Mouse (Mus musculus) inflammation-experienced regulatory T-cells, adult 6 months (primary cell): ENCODE results near the gene Cenpl. TPM values are rescaled to one million over a fixed set of nuclear protein-coding genes. Genes with fewer than 3 reads are reported as not detected.
"Not testable (repeated sequence)": the region's sequence is repeated elsewhere in the genome, so short reads cannot be mapped to it uniquely, and the experiment has no call there.

Experiments
- ATAC-seq: one replicate; pipeline ENCODE4 v1.8.0; 2017
- polyA plus RNA-seq, 3 experiments: library from polyadenylated mRNA; unstranded; fragments of 100-300 nt; shearing (Covaris generic); gene quantifications; one replicate each; pipeline ENCODE4 v1.2.1; 2017

Cenpl gene
- polyA plus RNA-seq, result 10 to 100 TPM; 15.8 to 44.5 (median 19.1) TPM

DNA sequence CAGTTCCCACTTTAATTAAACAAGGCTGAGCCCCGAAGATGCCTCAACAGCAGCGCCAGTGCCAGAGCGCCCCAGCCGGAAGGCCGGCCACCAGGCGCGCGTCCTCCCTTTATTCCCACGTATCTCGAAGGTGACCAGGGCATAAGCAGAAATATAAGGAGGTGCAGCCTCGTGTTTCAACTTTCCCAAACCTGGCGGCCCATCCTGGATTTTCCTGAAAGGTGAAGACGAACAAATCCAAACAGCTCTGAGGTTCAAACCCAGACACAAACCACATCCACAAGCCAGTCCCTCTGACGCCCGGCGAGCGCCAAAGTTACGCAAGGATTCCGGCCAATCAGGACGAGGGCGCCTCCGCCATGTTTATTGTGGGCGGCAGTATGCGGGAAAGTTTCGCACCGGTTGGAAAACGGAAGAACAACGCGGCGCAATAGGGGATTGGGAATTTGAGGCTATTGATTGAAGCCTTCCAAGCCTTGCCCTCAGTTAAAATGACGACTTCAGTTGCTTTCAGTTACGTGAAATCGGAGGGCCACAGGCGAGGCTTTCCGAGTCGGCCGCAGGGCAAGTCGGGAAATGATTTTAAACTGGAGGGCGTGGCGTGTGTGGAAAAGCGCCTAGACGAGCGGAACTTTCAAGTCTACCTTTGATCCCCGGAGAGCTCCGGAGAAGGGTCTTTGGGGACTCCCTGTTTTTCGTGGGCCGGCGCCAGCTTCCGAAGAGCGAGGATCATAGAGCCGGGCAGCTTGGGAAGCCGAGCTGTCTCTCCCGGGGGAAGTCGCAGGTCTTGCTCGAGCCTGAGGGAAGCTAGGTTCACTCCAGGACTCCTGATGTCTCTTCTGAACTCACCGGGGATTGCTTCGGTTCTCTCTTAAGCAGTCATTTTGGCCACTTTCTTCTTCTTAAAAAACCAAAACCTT, at the start of gene Cenpl, which contains the start of gene Dars2:
Cenpl (plus strand) TSS at position 362 of the 920 bp plus-strand sequence.
Dars2 (minus strand) TSS at position 307 of the 920 bp plus-strand sequence.
- ATAC-seq, result peak; percentile 87

DNA sequence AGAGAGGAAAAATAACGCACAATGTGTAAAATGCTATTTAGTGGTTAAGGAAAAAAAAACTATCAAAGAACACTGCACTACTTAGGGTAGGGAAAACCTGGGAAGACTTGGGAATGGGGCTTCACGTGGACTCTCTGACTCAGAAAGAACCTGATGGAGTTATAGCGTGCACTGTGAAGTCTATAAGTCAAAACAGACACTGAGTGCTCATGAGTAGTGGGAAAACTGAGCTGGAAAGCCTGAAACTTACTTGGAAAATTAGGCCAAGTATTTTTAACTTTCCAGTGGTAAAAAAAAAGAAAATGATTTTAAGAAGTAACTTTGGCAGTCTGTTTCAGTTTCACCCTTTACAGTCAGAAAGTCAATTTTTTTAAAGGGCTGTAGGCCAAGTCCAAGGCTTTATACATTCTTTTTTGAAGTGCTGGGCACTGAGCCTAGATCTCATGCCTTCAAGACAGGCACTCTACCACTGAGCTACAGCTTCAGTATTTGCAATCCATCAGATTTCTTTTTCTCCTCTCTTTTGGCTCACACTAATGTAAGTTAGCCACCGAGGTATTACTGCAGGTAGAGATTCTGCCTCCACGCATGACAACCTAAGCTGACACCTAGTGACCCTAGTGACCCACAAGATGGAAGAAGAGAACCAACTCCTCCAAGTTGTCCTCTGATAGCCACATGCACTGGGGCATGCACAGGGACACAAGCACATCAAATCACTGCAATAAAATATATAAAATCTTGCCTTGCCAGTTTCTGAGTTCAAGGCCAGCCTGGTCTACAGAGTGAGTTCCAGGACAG, 44.9 kb upstream of the Cenpl start:
- no peak for ATAC-seq

DNA sequence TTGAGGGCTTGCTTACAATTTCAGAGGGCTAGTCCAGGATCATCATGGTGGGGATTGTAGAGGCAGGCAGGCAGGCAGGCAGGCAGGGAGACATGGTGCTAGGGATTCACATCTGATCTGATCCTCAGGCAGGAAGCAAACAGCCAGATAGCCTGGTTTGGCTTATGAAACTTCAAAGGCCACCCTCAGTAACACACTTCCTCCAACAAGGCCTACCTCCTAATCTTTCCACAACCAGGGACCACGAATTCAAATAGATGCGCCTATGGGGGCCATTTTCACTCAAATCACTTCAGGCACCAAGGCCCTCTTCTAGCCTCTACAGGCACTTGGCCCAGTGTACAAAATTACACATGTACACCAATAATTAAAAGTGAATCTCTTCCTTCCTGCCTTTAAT, 43.3 kb upstream of the Cenpl start:
- no peak for ATAC-seq

DNA sequence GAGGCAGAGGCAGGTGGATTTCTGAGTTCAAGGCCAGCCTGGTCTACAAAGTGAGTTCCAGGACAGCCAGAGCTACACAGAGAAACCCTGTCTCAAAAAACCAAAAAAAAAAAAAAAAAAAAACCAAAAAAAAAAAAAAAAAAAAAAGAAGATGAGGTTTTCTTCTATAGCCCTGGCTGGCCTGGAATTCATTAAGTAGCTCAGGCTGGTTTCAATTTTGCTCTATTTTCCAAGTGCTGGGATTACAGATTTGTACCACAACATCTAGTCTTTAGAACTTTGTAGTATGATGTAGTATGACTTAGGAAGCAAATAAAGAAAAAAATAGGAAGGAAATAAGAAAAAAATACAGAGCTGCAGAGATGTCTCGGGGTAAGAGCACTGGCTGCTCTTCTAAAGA, 42.1 kb upstream of the Cenpl start:
- ATAC-seq, result not testable (repeated sequence)

DNA sequence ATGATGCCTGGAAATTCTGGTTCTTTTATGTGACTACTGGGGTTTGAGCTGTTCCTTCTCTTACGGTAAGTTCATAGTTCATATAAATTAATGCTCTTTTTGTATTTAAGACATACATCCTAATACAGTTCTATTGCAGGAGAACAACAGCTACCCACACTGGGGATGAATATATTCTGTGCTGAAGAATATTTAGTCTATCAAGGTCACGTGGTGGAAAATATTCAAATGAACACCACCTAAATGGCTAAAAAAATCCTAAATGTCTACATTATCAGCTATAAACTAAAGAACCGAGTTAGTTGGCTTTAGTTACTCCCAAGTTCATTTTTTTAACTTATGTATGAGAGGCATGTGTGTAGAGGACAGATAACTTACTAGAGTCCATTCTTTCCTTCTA, 40.5 kb upstream of the Cenpl start:
- no peak for ATAC-seq

DNA sequence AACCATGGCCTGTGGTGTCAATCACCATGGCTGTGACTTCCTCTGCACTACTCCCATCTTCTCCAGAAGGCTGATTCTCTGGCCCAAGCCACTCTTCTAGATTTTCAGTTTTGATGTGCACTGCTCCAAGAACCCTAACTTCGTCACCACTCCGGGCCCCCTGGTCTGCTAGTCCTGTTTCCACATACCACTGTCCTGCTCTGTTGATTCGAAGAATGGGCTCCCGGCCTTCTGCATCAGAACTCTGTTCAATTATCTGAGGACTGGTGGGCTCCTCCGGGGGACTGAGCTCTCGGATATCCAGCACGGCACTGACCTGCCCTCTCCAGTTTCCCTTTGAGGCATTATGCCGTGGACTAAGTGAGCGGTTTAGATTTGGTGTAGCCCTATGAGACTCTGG, 38.6 kb upstream of the Cenpl start:
- no peak for ATAC-seq

DNA sequence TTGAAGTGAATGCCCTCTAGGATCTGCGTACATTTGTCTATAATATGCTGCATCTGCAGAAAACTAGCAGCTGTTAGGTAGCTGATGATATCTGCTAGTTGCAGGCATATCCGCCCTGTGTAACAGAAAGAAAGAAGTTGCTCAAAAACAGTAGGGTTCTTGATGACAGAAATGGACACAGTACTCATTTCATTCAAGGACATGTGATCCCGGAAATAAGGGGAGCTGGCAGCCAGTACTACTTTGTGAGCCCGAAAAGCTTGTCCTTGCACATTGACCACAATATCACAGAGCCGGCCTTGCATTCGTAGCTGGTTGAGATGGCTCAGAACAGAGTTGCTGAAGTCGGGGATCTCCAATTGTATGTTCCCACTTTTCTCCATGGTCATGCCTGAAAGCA, 38.2 kb upstream of the Cenpl start:
- no peak for ATAC-seq

DNA sequence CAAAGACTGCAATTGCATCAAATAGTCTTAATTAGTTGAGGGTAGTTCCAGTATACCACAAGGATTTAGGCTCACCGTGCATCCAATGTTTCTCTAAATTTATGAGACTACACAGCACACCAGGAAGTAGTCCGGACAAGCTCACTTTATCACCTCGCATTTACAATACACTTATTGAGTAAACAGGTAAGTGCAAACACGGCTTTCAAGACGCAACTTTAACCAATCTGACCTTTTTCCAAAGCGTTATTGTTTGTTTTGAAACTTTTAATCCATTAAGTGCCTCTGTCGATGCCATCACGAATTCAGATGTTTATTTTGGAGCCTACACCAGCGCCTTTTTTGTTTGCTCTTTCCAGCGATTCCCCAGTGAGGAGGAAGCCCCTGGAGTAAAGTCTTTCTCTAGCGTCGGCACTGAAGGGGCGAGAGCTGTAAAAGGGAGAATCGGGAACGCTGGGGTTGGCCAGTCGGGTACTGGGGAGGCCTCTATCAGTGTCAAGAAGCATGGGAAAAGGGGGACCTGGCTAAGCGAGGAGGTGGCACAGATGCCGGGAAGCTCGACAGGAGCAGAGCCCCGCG, 36.6 kb upstream of the Cenpl start:
- no peak for ATAC-seq

DNA sequence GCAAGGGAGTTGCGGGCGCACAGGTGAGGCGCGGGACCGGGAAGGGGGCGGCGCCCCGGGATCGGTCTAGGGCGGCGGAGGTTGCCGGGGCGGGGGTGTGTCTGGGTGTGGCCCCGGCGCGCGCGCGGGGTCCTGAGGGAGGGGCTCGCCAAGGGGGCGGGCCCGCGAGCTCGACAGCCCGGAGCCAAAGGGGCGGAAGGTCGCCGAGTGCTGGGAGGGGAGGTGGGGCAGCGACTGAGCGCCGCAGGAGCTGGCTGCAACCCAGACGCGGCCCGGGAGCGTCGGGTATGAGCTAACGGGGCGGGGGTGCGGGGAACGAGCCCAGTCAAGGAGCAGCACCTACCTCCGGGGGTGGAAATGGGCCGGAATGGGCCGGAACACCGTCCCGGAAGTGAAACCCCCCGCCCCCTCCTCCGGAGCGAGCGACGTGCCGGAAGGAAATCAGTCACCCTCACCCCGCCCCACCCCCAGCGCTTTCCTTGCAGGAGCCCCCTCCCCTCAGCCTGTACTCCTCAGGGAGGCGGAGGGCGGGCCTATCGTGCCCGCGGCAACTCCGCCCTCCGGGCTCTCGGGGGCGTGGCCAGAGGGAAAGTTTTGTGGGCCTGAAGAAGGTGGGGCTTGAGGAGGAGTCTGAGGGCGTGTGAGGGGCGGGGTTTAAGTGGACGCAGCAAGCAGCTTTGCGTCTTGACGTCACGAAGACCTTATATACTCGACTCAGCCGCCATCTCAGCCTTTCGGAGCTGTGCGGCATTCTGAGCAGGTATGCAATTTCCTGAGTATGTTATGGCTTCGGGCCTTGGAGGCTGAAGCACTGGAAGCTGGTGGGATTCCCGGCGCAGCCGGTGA, 35.9 kb upstream of the Cenpl start, which contains the start of gene Zbtb37:
Zbtb37 (minus strand) TSS at position 415 of the 846 bp plus-strand sequence.
- ATAC-seq, result peak; percentile 91

DNA sequence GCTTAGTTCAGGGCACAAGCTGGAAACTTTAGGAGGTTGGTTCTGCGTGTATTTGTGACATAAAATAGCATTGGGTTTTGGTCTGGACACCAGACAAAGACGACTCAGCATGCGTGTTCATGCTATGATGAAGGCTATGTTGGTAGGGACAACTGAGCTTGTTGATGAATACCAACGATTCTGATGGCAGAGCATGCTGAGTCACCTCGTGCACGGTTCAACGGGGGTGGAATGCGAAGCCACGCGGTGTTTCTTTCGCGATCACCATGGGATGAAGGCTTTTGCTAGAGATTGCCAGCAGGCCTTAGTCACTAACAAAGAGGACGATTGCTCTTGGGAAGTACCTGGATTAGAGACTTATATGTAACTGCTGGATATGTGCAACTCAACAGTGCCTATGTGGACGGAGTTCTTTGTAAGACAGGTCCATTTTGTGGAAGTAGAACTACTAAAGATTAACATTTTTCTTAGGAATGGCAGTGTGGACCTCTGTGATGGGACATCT, 35.2 kb upstream of the Cenpl start:
- ATAC-seq, result peak; percentile 19

DNA sequence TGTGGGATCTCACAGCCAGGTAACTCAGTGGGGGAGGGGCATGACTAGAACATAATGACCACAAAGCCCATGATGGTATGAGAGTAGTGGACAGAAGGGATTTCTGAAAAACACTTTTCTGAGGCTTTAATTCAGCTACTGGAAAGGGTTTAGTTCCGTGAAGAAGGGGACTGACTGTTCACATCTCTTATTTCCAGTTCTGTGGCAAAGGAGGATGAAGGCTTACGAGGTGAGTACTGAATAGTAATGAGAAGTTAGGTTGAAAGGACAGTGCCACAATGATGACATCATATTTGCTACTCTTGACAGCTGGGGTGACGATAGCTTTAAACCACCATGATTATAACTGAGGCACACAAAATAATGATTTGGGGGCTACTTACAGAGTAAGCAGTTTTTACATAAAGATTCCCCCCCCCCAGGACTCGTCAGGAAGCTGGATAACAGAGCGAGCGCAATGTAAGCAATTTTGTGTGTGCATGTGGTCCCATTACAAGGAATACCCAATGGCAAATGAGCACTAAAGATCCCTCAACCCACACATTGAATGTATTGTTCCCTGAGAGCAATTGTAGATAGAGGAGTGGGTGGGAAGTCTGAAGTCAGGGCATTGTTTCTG, 34.6 kb upstream of the Cenpl start:
- no peak for ATAC-seq

DNA sequence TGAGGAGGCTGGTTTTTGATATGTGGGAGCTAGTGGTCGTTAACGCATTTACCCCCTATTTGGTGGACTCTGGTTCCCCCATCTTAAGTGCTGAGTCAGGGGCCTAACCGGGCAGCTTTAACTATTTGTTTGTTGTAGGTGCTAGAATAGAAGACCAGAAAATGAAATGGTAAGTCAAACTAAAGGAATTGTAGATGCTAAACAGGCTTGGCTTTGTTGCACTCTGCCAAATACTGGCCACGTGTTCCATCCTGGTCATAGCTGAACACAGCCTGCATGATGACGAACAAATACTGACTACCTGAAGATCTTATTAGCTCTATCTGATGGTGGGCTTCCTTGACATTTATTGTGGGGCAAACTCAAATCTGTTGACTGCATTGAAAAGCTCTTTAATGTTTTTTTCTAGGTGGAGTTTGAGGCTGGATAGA, 34.1 kb upstream of the Cenpl start:
- no peak for ATAC-seq

DNA sequence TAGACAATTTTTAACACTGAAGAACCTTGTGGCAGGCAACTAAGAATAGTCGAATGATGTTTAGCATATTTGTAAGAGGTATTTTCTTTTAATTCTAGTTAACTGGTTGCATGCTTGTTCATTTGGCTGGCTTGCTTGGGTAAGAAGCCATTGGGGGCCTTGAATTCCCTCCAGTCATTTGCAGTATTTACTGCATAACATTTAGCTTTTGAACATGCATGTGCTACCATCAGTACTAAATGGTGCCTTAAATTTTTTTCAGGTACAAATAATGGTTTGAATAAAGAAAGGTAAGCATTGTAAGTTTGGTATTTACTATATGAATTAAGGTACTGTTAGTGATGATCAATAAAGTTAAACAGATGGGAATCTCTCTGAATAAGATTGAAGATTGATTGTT, 33.5 kb upstream of the Cenpl start:
- ATAC-seq, result no peak

DNA sequence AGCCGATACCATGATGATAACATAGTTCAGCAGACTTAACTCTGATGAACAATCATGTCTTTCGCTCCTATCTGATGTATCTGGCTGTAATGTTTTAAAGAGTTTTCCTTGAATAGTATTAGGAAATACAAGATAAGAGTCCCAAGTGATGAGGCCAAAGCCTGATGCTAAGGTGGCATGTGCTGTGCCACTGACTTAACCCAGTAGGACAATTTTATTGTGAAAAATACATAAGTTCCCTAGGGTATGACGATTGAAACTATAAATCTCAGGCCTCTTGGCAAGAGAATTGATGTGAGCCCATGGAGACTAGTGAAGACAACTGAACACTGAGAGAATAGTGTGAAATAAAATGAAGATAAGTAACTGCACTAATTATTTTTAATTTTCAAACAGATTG, 32.9 kb upstream of the Cenpl start:
- no peak for ATAC-seq

DNA sequence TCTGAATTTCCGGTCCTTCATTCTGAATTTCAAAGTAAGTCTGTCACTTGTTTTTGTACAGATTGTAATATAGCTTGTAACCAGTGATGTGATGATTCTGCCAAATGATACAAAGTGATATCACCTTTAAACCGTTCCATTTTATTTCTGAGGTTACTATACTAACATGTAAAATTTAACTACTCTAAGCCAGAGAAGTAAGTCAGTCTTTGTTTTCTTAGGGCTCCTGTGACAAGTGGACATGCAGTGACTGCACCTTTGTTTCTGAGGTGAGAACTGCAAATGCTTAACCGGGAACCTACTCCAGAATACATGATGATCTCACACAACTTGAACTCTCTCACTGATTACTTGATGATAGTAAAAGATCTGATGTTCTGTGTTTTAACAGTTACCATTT, 32.5 kb upstream of the Cenpl start:
- no peak for ATAC-seq

DNA sequence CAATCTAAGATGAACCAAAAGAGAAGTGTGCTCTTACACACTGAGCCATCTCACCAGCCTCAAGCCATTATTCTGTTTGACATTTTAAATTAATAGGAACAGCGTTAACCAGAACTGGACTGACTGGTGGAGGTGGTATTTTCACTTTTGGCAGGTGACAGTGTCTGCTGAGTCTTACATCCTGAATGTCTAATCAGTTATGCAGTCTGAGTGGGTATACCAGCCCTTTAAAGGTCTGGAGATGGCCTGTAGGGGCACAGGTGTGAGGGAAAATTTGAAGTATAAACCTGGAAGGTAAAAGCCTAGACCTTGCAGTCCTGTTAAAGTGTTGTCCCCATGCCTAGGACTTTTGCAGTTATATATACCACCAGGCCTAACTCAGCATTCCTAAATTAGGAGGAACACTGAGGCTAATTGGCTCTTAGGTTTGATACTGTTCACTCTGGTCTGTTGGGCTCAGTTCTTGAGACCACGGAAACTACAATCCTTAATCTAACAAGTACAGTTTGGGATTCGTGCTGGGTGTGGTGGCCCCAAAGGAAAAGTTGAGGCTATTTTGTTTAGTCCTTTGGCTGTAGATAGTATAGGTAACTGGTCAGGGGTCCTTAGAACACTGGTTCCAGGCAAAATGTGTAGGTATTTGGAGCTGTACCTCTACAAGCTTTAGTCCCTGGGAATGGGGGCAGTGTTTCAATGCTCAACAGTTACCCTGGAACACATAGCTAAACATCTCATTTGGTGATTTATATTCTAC, 31.4 kb upstream of the Cenpl start:
- no peak for ATAC-seq

DNA sequence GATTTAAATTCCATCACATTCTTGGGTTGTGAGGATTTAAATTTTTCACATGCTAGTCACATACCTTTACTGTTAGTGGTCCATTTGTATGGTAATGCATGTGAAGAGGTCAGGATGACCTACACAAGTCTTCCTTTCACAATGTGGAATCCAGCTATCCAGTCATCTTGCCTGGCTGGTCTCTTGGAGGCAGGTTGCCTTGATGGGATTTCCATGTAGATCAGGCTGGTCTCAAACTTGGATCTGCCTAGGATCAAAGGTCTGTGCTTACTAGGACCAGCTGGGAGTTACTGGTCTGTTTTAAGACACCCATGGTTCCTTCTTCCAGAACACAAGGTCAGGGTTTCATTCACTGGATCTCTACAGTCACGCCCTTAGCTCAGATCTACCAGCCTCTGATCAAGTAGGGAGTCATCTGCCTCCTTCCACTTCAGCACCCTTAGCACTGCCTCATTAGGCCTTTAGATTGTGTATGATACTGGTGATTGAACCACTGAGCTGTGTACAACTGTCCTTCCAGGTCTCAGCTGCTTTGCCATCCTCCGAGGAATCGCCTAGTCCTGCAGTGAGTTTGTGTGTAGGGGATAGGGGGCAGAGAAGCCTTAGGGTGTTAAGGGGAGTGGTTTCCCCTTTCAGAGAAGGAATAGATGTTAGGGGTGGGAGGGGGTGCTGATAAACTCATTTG, 30.6 kb upstream of the Cenpl start:
- ATAC-seq, result no peak

DNA sequence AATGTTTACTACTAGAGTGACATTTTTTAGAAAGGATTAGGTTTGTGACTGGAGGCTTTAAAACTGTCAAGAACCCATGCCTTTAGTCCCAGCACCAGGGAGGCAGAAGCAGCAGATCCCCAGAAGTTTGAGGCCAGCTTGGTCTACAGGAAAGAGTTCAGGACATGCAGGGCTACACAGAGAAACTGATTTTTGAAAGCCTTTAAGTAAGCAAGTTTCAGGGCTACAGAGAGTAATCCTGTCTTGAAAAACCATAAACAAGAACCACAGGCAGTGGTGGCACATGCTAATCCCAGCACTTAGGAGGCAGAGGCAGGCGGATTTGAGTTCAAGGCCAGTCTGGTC, 30.1 kb upstream of the Cenpl start:
- ATAC-seq, result no peak

DNA sequence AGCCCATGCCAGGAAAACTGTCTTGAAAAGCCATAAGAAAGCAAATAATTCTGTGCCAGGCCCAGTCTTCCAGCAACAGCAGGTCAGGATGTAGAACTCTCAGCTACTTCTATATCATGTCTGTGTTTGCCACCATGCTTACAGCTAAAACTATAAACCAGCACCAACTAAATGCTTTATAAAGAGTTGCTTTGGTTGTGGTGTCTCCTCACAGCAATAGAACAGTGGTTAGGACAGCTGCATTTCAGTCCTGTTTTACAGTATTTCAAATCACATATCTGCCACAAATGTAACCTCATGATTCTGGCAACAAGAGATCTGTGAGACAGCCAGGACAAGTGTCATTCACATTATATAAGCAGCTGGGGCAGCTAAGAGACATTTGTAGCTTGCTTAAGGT, 29.7 kb upstream of the Cenpl start:
- ATAC-seq, result no peak
